Mouse (Mus musculus): ENCODE measurements at regions not wholly inside any gene's neighbourhood (a gene's known extent, or its start where the extent isn't known, plus 50 kb on each side); places are given as distances from the start of the nearest gene placed in this dataset.

DNA sequence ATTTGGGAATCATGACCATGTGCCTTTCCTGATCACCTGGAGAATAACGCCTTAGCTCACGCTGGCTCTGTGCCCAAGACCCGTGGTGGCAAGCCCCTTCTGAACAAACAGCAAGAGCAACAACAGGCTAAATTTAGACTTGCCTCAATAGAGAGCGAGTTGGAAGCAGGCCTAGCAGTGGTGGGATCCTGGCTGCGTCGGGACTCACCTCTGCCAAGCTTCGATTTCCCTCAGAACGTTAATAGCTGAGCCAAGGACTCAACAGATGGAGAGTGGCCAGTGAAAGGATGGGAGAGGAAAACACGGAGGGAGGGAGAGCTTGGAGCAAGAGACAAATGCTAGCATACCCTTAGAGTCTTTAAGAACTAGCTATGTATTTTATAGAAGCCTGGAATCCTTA lies 305.0 kb downstream of the Epha7 start:
- Histone ChIP-seq H3K4me3 (ENCODE audit: control insufficient read depth, low read depth, low read length) (no peak overlapping the region), H3K27me3 (ENCODE audit: control insufficient read depth, insufficient read depth, low read length) (no peaks in the 10 kb centered on the region), H3K4me1 (ENCODE audit: control insufficient read depth, insufficient read depth, low read length) (peaks cover 3% of the 10 kb centered on the region), H3K27ac (ENCODE audit: control insufficient read depth, insufficient read depth, low read depth, low read length) (no peak overlapping the region), H3K36me3 (ENCODE audit: control insufficient read depth, insufficient read depth, low read length) (no peaks in the 10 kb centered on the region)
- TF ChIP-seq POLR2A (IDR thresholded peaks at IDR 0.05; ENCODE audit: control insufficient read depth, low read depth, low read length) (no peak), CTCF (IDR thresholded peaks at IDR 0.05; ENCODE audit: control insufficient read depth, insufficient read depth, insufficient replicate concordance, low read depth, low read length) (no peak)

DNA sequence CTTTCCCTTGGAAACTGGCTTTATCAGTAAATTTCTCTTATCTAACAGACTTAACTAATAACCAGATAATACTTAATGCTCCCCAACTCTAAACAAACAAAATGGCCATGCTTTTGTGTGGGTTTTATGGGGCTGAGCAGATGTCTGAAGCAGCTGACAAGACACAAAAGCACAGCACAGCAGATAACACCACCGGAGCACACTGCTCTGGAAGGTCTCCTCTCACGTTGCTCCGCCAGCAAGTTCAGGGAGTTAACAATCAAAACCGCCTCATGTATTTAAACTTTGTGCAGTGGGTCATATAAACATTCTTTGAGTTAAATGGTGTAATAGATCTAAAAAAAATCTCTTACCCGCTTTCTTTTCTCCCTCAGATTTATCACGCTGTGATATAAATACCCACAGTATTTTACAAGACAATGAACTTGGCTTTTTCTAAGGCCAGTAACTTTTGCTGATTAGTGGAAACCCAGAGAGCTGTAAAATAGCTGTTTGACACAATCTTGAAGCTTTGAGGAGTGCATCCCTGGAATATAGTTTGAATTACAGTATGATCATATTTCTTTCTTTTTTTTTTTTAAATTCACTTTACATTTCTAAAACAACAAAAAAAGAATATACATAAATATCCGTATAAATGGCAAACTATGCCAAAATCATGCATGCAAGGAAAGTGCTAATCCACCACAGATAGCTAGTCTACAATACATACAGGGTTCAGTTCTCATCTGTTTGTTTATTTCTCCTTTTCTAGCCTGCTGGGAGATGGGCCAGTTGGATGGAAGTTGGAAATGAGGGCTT lies 305.9 kb downstream of the Epha7 start:
- no peak overlapping the region for H3K27ac ChIP-seq (ENCODE audit: control insufficient read depth, insufficient read depth, low read depth, low read length)
- no peaks in the 10 kb centered on the region for H3K36me3 ChIP-seq (ENCODE audit: control insufficient read depth, insufficient read depth, low read length)
- TF ChIP-seq CTCF (IDR thresholded peaks at IDR 0.05; ENCODE audit: control insufficient read depth, insufficient read depth, insufficient replicate concordance, low read depth, low read length) (no peak), POLR2A (IDR thresholded peaks at IDR 0.05; ENCODE audit: control insufficient read depth, low read depth, low read length) (no peak)

GRCm38 (mm10) chr4:29119480-29120153 lies 306.7 kb downstream of the Epha7 start:
- no peak overlapping the region for H3K27ac ChIP-seq (ENCODE audit: control insufficient read depth, insufficient read depth, low read depth, low read length)

More for the DNA sequence above, 305.9 kb downstream of the Epha7 start:
- Histone ChIP-seq H3K27me3 (ENCODE audit: control insufficient read depth, insufficient read depth, low read length) (no peaks in the 10 kb centered on the region), H3K4me1 (ENCODE audit: control insufficient read depth, insufficient read depth, low read length) (peaks cover 3% of the 10 kb centered on the region), H3K4me3 (ENCODE audit: control insufficient read depth, low read depth, low read length) (no peak overlapping the region)

DNA sequence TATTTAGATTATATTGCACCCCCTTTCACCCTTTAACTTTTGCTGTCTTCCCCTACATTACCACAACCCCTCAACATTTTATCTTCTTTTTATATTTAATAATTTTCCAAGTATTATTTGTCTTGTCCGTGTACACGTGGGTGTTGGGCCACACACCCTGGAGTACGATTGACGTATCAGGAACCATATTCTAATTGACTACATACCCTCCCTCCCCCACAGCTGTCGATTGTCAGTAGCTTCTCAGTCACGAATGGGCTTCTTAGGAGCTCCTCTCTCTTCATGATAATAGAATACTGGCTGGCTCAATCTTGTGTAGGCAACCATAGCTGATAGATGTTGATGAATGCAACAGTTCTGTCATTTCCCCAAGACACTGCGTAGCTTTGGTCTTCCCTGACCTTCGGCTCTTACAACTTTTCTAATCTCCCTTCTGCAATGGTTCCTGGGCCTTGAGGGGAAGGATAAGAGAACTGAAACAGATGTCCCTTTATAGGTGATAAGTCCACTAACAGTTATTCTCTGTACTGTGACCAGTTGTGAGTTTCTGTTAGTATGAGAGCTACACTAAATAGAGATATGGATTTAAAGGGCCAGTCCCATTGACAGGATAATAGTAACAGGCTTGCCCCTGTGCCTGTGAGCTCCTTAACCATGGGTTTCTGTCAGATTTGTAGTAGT lies 310.9 kb downstream of the Epha7 start:
- Histone ChIP-seq H3K36me3 (ENCODE audit: control insufficient read depth, insufficient read depth, low read length) (no peaks in the 10 kb centered on the region), H3K27ac (ENCODE audit: control insufficient read depth, insufficient read depth, low read depth, low read length) (no peak overlapping the region), H3K4me3 (ENCODE audit: control insufficient read depth, low read depth, low read length) (no peak overlapping the region), H3K4me1 (ENCODE audit: control insufficient read depth, insufficient read depth, low read length) (no peaks in the 10 kb centered on the region; the same call in 1 of the 2 replicates), H3K27me3 (ENCODE audit: control insufficient read depth, insufficient read depth, low read length) (no peaks in the 10 kb centered on the region)
- TF ChIP-seq CTCF (IDR thresholded peaks at IDR 0.05; ENCODE audit: control insufficient read depth, insufficient read depth, insufficient replicate concordance, low read depth, low read length), result no peak
- TF ChIP-seq POLR2A (IDR thresholded peaks at IDR 0.05; ENCODE audit: control insufficient read depth, low read depth, low read length), result no peak

More at GRCm38 (mm10) chr4:29119480-29120153, 306.7 kb downstream of the Epha7 start:
- TF ChIP-seq POLR2A (IDR thresholded peaks at IDR 0.05; ENCODE audit: control insufficient read depth, low read depth, low read length), result no peak
- TF ChIP-seq CTCF (IDR thresholded peaks at IDR 0.05; ENCODE audit: control insufficient read depth, insufficient read depth, insufficient replicate concordance, low read depth, low read length), result no peak
- no peaks in the 10 kb centered on the region for H3K36me3 ChIP-seq (ENCODE audit: control insufficient read depth, insufficient read depth, low read length)
- H3K27me3 ChIP-seq (ENCODE audit: control insufficient read depth, insufficient read depth, low read length), result no peaks in the 10 kb centered on the region
- no peak overlapping the region for H3K4me3 ChIP-seq (ENCODE audit: control insufficient read depth, low read depth, low read length)
- peaks cover 3% of the 10 kb centered on the region for H3K4me1 ChIP-seq (ENCODE audit: control insufficient read depth, insufficient read depth, low read length)

GRCm38 (mm10) chr4:29130485-29130884 lies 317.6 kb downstream of the Epha7 start:
- H3K27ac ChIP-seq (ENCODE audit: control insufficient read depth, insufficient read depth, low read depth, low read length), result no peak overlapping the region
- H3K4me3 ChIP-seq (ENCODE audit: control insufficient read depth, low read depth, low read length), result no peak overlapping the region
- TF ChIP-seq CTCF (IDR thresholded peaks at IDR 0.05; ENCODE audit: control insufficient read depth, insufficient read depth, insufficient replicate concordance, low read depth, low read length), result no peak
- TF ChIP-seq POLR2A (IDR thresholded peaks at IDR 0.05; ENCODE audit: control insufficient read depth, low read depth, low read length), result no peak
- no peaks in the 10 kb centered on the region for H3K36me3 ChIP-seq (ENCODE audit: control insufficient read depth, insufficient read depth, low read length)
- no peaks in the 10 kb centered on the region for H3K27me3 ChIP-seq (ENCODE audit: control insufficient read depth, insufficient read depth, low read length)
- no peaks in the 10 kb centered on the region; the same call in 1 of the 2 replicates for H3K4me1 ChIP-seq (ENCODE audit: control insufficient read depth, insufficient read depth, low read length)

- Histone ChIP-seq H3K4me1 (ENCODE audit: control insufficient read depth, insufficient read depth, low read length) (no peaks in the 10 kb centered on the region; the same call in 1 of the 2 replicates), H3K27ac (ENCODE audit: control insufficient read depth, insufficient read depth, low read depth, low read length) (no peak overlapping the region), H3K27me3 (ENCODE audit: control insufficient read depth, insufficient read depth, low read length) (no peaks in the 10 kb centered on the region), H3K4me3 (ENCODE audit: control insufficient read depth, low read depth, low read length) (no peak overlapping the region), H3K36me3 (ENCODE audit: control insufficient read depth, insufficient read depth, low read length) (no peaks in the 10 kb centered on the region)
- TF ChIP-seq CTCF (IDR thresholded peaks at IDR 0.05; ENCODE audit: control insufficient read depth, insufficient read depth, insufficient replicate concordance, low read depth, low read length), result no peak
- no peak for TF ChIP-seq POLR2A (IDR thresholded peaks at IDR 0.05; ENCODE audit: control insufficient read depth, low read depth, low read length)
Observed at GRCm38 (mm10) chr4:29133404-29134307, 320.7 kb downstream of the Epha7 start.

All from testis, adult 2 months (tissue).